Mouse (Mus musculus): ENCODE results near the gene Cdkal1. TPM values are rescaled to one million over a fixed set of nuclear protein-coding genes. Genes with fewer than 3 reads are reported as not detected.

The Cdkal1 gene
- total RNA-seq, 2 experiments from 2014 or later = 9.2 to 13.0 TPM

DNA sequence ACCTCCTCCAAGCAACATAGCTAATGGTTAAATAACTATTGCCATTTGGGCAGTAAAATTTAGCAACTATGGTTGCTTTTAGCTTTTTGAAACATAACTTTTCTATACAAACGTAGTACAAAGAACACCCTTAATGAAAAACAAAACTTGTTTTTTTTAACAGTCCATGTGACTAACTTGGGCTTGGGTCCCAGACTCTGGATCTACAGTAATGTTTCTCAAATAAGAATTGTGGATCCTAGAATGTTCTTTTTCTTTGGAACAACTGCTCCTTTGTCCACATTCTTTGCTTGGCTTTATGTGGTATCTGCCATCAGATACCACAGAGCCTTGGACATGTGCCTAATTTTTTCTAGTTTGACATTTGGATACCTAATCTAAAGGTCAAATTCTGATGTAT, 304.6 kb downstream of the Cdkal1 start:
- ATAC-seq (replicated peaks; ENCODE audit: low FRiP score, poor library complexity, severe bottlenecking) = no peak

DNA sequence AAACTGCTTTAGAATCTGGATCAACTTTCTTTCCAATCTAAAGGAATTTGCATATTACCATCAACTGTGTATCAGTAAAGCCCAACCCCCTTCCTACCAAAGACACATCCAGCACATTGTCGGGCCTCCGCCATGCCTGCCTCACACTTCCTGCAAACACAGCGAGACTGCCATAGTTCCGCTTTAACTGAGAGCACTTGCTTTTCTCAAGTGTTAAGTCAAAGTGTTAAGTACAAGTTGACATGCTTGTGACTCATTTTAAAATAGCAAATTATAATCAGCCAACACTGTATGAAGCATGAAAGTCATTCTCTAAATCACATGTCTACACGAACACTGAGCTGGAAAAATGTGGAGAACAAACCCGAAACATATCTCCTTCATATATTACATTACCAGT, 305.3 kb downstream of the Cdkal1 start:
- ATAC-seq (replicated peaks; ENCODE audit: low FRiP score, poor library complexity, severe bottlenecking) = no peak

DNA sequence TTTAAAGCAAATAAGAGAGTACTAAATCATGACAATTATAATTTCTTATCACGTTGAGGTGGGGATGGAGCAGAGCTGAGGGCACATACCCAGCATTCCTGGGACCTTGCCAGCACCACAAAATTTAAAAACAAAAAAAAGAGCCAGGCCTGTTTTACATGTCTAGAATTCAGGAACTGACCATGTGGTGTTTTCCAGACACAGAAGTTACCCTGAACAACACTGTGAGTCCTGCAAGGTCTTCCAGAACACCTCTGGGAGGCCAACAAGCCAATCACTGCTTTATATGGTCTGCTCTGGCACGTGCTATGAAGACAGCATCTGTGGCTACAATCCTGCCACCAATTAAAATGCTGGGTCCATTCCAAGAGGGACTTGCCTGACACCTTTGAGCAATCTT, 305.7 kb downstream of the Cdkal1 start:
- no peak for ATAC-seq (replicated peaks; ENCODE audit: low FRiP score, poor library complexity, severe bottlenecking)

DNA sequence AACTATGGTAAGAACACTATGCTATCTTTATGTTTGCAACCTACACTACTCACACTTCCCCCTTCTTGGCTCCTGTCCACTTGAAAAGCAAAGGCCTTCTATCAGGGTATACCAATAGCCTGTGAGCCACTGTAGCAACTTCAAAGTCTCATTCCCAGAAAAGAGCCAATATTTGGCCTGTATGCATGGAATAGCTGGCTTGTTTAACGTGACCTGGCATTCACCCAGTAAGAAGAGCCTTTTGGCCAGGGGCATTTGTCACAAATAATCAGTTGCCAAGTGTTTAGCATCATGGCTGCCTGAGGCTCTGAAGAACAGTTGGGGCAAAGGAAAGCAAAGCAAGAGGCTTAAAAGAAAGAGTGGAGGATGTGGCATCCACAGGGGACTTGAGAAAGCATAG, 317.6 kb downstream of the Cdkal1 start:
- no peak for ATAC-seq (replicated peaks; ENCODE audit: low FRiP score, poor library complexity, severe bottlenecking)

DNA sequence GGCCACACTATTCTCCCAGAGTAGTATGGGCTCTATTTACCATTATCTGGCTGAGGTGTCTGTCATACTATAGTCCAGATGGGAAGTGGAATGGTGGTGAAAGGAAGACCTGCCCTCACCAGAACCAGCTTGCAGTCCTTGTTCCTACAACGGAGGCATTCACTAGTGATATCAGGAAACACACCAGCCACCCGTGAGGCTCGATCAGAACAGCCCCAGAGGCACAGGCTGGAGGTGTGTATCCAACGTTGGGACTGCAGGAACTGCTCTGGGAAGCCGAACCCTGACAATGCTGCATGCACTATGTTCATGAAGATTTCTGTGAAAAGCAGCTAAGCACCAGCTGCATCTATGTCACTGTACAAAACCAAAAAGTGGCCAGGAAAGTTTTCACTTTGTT, 321.9 kb downstream of the Cdkal1 start:
- ATAC-seq (replicated peaks; ENCODE audit: low FRiP score, poor library complexity, severe bottlenecking) = no peak

DNA sequence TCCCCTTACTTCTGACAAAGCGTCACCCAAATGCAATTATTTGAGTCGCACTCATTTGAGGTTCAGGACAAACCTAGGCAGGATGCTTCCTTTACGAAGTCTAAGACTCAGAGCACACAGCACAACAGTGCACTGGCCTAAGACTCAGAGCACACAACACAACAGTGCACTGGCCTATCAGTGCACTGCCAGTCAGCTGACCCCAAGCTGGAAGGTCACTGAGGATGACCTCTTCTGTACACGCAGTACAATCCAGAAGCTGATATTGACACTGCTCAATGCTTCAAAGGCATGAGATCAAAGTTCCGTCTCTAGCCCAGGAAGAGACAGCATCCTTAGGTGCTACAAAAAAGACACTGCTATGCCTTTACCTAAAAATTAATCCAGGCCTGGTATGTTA, 327.1 kb downstream of the Cdkal1 start:
- no peak for ATAC-seq (replicated peaks; ENCODE audit: low FRiP score, poor library complexity, severe bottlenecking)

DNA sequence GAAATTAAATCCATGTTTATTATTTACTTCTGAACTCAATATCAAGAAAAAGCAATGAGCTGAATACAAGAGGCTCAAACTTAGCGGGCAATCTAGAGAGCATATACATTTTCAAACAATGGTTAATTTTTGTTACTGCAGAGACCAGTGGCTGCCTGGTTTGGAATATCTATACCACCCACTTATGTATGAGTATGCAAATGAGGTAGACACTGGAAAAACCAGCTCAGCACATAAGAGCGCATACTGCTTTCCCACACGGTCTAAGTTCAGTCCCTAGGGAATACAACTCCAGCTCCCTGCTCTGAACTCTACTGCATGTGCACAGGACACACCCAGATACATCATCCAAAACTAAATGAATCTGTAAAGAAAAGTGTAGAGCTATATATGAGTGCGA, 334.2 kb downstream of the Cdkal1 start:
- no peak for ATAC-seq (replicated peaks; ENCODE audit: low FRiP score, poor library complexity, severe bottlenecking)

DNA sequence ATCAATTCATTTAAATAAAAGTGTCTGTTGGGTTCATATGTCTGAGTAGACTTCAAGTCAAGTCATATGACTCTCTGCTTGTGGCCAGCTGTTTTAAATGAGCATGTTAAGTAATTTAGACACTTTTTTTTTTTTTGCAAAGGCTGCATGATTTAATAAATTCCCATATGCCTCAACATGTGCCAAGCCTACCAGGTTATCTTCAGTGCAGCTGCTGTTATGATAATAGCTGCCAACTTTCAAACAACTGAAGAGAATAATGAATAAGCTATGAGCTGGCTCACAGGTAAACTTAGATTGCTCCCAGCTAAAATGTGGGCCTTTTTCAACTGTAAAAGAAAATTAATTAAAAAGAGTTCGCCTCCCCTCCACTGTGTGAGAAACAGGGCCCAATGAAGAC, 341.4 kb downstream of the Cdkal1 start:
- no peak for ATAC-seq (replicated peaks; ENCODE audit: low FRiP score, poor library complexity, severe bottlenecking)

DNA sequence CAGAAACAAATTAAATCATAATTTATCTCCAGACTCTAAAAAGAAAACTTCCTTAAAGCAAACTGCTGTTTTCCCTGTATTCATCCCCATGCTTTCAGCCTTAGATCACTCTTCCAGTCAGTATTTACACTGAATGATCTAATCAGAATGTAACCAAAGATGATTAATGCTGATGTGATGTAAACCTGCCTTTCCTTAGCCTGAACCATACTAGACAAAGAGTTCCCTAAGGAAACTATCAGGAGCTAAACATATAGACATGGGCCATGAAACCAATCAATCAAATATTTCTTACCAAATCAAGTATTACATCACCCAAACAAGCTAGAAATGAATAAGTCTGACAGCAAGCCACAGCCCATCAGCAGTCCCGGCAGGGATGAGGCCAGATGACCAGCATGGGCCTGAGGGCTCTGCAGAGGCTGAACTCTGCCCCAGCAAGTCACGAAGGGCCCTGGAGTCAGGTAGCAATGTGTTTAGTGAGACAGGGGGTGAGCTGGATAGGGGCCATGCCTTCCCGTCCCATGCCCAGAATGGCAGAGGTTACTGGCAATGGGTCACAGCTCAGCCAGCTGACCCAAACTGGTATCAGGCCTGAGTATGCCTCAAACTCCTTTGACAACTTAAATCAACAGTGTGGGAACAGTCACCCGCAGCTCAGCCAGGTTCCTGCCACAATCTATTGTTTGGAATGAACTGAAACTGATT, 350.5 kb downstream of the Cdkal1 start:
- no peak for ATAC-seq (replicated peaks; ENCODE audit: low FRiP score, poor library complexity, severe bottlenecking)

DNA sequence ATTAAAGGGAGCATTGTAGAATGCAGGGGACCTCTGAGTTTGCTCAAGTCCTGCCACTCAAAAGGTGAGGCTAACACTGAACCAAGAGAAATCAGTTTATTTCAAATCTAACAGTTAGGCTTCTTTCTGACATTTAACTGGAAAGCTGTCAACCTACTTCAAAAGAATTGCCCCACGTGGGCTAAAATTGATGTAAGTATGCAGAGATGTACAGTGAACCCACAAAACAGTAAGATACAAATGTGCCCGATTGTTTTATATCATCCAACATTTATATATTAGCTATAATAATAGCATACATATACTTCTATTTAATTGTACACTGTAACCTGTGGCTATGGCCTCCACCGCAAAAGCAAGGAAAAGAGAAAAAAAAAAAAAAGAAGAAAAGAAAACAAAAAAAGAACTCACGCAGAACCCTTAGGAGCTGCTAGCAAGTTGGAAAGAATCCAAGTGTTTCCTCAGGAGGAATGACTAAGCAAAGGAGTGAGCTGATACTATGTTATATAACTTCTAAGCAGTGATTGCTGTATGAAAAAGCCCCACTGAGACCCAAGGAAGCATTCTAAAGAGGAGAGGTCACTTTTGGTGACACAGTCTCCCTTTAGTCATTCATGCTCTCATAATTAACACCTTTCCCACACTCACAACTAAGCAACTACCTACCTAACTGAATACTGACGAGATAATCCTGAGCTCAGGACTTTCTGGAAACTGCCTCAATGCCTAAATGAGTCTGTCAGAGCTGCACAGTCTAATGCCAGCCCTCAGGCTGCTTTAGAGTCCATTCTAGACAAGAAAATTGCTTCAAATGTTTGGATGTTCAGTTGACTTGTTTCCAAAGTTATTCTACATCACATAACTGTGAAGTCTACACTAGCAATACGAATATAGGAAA, 352.1 kb downstream of the Cdkal1 start:
- ATAC-seq (replicated peaks; ENCODE audit: low FRiP score, poor library complexity, severe bottlenecking) = no peak

DNA sequence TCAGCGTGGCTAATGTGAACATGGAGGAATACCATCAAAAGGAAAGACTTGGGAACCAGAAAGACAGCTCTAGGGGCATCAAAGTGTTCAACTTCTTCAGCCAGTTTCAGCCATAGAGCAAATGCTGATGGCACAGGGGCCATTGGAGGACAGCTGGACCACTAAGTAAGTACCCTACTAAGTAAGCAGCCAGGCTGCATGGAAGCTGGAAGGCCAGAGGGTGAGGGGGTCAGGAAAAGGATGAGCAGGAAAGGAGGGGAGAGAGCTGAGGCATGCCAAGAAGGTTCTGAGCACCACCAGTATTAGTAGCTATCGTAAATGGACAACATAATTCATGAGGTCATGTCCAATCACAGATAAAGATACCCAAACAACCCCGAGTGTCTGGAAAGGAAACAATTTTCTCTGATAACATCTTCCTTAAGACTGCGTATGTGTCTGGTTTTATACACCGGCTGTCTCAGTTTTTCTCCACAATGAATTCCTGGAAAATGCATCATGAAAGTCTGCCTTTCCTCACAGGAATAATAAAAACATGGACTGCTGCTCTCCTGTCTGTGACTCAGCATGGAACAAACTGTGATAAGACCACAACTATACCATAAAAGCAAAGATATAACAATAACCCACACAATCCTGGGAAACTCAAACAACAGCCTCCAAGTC, 352.9 kb downstream of the Cdkal1 start:
- no peak for ATAC-seq (replicated peaks; ENCODE audit: low FRiP score, poor library complexity, severe bottlenecking)

DNA sequence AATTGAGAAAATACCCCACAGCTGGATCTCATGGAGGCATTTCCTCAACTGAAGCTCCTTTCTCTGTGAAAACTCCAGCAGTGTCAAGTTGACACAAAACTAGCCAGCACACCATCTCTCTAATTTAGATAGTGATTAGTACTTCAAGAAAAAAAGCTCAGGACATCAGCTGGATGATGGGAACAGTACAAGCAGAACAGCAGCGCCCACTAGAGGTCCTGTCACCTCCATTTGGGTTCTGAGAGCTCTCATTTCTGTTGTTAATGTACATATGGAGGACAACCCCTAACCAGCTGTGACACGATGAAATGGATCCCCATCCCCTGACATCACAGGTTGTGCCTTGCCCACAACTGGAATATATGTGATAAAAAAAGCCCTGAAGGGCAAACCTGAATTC, 354.3 kb downstream of the Cdkal1 start:
- no peak for ATAC-seq (replicated peaks; ENCODE audit: low FRiP score, poor library complexity, severe bottlenecking)

DNA sequence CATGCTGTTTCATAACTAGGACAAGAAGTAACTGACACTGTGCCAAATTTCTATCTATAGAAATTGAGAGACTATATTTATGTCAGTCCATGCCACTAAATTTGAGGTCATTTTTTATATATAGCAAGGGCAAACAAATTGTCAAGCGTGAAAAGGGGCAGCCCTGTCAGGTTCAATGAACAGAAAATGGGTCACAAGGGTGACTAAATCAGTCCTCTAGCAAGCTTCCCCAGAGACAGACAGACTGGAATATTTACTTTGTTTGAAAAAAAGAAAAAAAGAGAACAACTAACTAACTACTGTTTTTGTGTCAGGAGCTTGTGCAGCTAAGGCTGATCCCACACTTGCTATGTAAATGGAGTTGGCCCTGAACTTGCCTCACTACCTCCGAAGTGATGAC, 355.7 kb downstream of the Cdkal1 start:
- no peak for ATAC-seq (replicated peaks; ENCODE audit: low FRiP score, poor library complexity, severe bottlenecking)

DNA sequence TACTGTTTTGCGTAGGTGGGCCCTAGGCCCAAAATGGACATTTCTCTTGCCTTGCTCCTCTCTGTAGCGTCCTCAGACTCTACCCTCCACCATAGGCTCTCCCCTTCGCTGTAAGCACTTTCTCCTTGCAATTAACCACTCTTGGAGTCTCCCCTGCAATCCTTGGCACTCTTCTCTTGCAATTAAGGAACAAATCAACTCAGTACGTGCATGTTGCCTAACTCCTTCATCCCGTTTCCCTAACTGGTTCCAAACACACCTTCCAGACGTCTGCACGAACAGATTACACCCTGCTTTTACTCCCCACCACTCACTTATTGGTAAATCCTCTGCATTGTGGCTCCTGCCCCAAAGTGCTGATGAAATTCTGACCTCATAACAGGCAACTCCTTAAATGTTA, 358.2 kb downstream of the Cdkal1 start:
- ATAC-seq (replicated peaks; ENCODE audit: low FRiP score, poor library complexity, severe bottlenecking) = no peak

DNA sequence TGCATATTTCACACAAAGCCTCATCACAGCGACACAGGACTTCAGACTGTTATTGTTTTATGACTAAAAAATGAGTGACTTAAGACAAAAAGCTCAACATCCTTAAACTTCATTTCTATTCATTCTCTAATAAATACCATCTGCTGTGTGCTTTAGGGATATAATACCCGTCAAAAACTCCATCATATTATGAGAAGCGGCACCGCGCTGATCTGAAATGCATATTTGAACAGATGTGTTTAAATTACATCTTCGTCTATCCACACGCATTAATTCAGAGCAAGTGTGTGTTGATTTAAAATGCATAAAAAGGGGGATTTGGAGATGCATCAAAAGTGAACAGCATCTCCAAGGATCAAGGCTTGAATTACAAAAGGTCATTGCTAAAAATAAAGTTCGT, 365.1 kb downstream of the Cdkal1 start:
- ATAC-seq (replicated peaks; ENCODE audit: low FRiP score, poor library complexity, severe bottlenecking) = no peak

DNA sequence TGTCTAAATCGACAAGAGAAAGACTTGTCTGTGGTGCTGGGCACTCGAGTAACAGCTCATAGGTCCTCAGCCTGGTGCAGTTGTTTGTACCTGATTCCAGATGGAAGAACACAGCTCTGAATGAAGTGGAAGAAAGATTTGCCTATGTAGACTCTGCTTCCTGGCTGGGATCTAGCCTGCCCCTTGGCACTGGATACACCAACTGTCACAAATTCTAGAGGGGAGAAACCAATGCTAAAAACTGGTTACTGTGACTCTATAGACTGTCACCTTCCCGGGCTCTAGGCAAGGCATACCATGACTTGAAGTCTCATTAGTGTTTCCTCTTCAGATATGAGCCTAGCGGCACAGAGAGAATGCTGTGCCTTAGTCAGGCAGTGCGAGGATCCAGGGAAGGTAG, 366.0 kb downstream of the Cdkal1 start:
- ATAC-seq (replicated peaks; ENCODE audit: low FRiP score, poor library complexity, severe bottlenecking) = no peak

DNA sequence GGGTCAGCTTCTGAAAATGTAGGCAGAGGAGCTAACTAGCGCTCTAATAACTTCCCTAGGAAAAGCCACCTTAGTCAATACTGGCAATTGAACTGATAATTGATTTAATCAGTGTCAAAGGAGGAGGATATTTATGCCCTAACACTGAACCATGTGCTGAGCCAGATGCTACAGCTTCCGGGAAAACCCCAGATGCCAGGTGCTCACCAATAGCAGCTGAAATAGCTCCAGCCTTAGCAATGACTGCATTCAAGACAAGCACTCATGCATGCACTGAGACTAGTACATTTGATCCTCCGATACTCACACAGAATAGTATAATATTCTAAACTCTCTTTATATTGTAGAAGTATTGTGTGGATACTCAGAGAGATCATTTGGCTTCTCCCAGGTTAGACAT, 368.8 kb downstream of the Cdkal1 start:
- no peak for ATAC-seq (replicated peaks; ENCODE audit: low FRiP score, poor library complexity, severe bottlenecking)

DNA sequence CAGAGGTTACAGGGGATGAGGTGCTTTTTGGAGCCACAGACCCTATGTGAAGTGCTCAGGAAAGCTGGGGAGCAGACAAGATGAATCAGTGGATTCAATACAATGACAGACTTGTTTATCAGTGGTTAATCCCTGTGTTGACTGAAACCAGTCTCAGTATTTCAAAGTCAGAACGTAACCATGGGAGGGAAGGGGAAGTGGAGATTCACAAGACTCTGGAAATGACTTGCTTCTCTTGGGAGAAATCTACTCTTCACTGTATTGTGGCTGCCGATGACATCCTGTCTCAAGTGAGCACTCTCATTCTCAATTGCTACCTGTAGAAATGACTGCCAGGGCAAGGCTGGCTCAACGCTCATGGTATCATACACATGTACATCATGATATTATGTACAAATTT, 371.5 kb downstream of the Cdkal1 start:
- no peak for ATAC-seq (replicated peaks; ENCODE audit: low FRiP score, poor library complexity, severe bottlenecking)

DNA sequence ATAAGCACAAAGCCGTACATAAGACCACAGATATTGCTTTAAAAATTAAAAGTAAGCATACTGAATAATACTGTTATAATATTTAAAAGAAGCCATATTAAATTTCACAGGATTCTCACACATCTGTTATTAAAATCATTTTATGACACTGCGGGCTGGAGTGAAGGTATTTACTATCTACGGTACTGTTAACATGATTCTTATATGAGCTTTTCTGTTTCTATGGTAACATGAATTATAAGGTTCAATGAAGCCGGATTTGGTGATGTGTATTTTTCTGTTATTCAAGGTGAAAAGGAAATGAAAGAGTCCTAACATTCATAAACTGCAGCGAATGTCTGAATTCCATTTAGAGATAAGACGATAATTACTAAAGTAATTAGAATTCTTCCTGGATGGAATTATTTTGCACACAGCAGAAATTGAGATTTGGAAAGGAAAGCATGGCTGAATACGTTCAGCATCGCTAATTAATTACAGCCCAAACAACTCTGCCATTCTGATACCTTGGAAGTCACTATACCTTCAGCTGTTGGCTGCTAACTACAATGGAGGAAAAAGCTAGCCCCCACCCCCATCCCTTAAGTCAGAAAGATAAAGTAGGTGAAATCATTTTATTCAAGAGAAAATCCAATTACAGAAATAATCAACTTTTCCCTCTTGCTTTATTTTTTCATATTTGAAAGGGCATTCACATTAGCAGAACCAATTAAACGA, 373.2 kb downstream of the Cdkal1 start:
- ATAC-seq (replicated peaks; ENCODE audit: low FRiP score, poor library complexity, severe bottlenecking) = no peak

DNA sequence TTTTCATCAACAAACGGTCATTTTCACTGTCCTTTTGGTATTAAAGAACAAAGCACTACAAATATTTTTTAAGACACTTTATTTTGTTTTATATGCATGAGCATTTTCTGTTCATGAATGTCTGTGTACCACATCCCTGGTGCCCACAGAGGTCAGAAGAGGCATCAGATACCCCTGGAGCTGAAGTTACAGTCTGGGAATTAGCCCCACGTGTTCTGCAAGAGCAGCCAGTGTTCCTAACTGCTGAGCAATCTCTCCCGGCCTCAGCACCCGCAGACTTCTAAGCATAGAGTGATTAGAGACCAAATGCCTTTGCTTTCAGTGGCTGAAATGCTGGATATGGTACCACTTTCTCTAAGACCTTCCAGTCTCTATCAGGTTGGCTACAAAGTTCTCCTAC, 379.1 kb downstream of the Cdkal1 start:
- ATAC-seq (replicated peaks; ENCODE audit: low FRiP score, poor library complexity, severe bottlenecking) = no peak

Data from erythroid progenitor cell, adult 5-6 weeks (primary cell).